Mouse (Mus musculus): Measurements from ENCODE around the gene Cnot6. TPM values are rescaled to one million over a fixed set of nuclear protein-coding genes. Genes with fewer than 3 reads are reported as not detected.
A peak's percentile ranks its signal among the peaks of the same experiment; 100 is the strongest.

Gene Cnot6
- 10 to 100 TPM; 10.4 to 10.7 TPM for total RNA-seq (2021)
- long read RNA-seq, experiment 1, full-length matches to known transcripts = 8 of 9 reads
- long read RNA-seq, experiment 1, partial matches to known transcripts = 1 of 9 reads
- long read RNA-seq, experiment 1, other reads (novel, unspliced or antisense) = 0 of 9 reads
- long read RNA-seq, experiment 2, full-length matches to known transcripts = 5 of 8 reads
- long read RNA-seq, experiment 2, partial matches to known transcripts = 0 of 8 reads
- long read RNA-seq, experiment 2, other reads (novel, unspliced or antisense) = 3 of 8 reads

- peak; percentile 97 for DNase-seq (ENCODE audit: low spot score)
Observed at GRCm38 (mm10) chr11:49712555-49713335, at the start of gene Cnot6. Cnot6 (minus strand) TSS chr11:49712723.

- peak; percentile 18 for DNase-seq (ENCODE audit: low spot score)
Observed at GRCm38 (mm10) chr11:49761130-49761529, 48.6 kb upstream of the Cnot6 start.

- peak; percentile 43 for DNase-seq (ENCODE audit: low spot score)
Observed at GRCm38 (mm10) chr11:49758096-49758495, 45.6 kb upstream of the Cnot6 start.

- peak; percentile 76 for DNase-seq (ENCODE audit: low spot score)
Observed at GRCm38 (mm10) chr11:49754958-49755665, 42.6 kb upstream of the Cnot6 start.

- DNase-seq (ENCODE audit: low spot score) = no peak
Observed at GRCm38 (mm10) chr11:49746756-49747155, 34.2 kb upstream of the Cnot6 start.

GRCm38 (mm10) chr11:49745839-49746238 lies 33.3 kb upstream of the Cnot6 start:
- DNase-seq (ENCODE audit: low spot score) = no peak

GRCm38 (mm10) chr11:49744981-49745380 lies 32.5 kb upstream of the Cnot6 start:
- no peak for DNase-seq (ENCODE audit: low spot score)

GRCm38 (mm10) chr11:49743634-49744033 lies 31.1 kb upstream of the Cnot6 start:
- DNase-seq (ENCODE audit: low spot score) = peak; percentile 32

- DNase-seq (ENCODE audit: low spot score) = no peak
Observed at GRCm38 (mm10) chr11:49742248-49742647, 29.7 kb upstream of the Cnot6 start.

GRCm38 (mm10) chr11:49739776-49740175 lies 27.3 kb upstream of the Cnot6 start:
- DNase-seq (ENCODE audit: low spot score) = no peak

- DNase-seq (ENCODE audit: low spot score) = no peak
Observed at GRCm38 (mm10) chr11:49738659-49739406, 26.3 kb upstream of the Cnot6 start.

- no peak for DNase-seq (ENCODE audit: low spot score)
Observed at GRCm38 (mm10) chr11:49737625-49738024, 25.1 kb upstream of the Cnot6 start.

- DNase-seq (ENCODE audit: low spot score) = no peak
Observed at GRCm38 (mm10) chr11:49734771-49735170, 22.2 kb upstream of the Cnot6 start.

GRCm38 (mm10) chr11:49730275-49730948 lies 17.9 kb upstream of the Cnot6 start:
- DNase-seq (ENCODE audit: low spot score) = peak; percentile 52

- peak; percentile 59 for DNase-seq (ENCODE audit: low spot score)
Observed at GRCm38 (mm10) chr11:49727877-49728276, 15.4 kb upstream of the Cnot6 start.

- no peak for DNase-seq (ENCODE audit: low spot score)
Observed at GRCm38 (mm10) chr11:49726800-49727199, 14.3 kb upstream of the Cnot6 start.

GRCm38 (mm10) chr11:49724676-49725075 lies 12.2 kb upstream of the Cnot6 start:
- no peak for DNase-seq (ENCODE audit: low spot score)

- no peak for DNase-seq (ENCODE audit: low spot score)
Observed at GRCm38 (mm10) chr11:49723281-49723680, 10.8 kb upstream of the Cnot6 start.

GRCm38 (mm10) chr11:49722692-49723091 lies 10.2 kb upstream of the Cnot6 start:
- DNase-seq (ENCODE audit: low spot score) = no peak

- no peak for DNase-seq (ENCODE audit: low spot score)
Observed at GRCm38 (mm10) chr11:49721358-49721757, 8.8 kb upstream of the Cnot6 start.

Measured in gastrocnemius, adult 18-20 months (tissue).